Mouse (Mus musculus) midbrain, embryonic 14.5 days (tissue): ENCODE measurements at regions not wholly inside any gene's neighbourhood (a gene's known extent, or its start where the extent isn't known, plus 50 kb on each side); places are given as distances from the start of the nearest gene placed in this dataset.
A peak's percentile ranks its signal among the peaks of the same experiment; 100 is the strongest.

ENCODE experiments used
- ATAC-seq: fragments of 200-750 bp; cut with Nextera tagmentation; 2 replicates; pipeline ENCODE4 v1.8.0; 2017; ENCODE audit warnings: moderate number of reproducible peaks, moderate library complexity; ENCODE audit not compliant: low FRiP score, low TSS enrichment
- DNase-seq: peaks from one replicate; pipeline ENCODE4 v3.0.0-alpha.2; 2015
- H3K27ac ChIP-seq: fragments of 300-500 bp; sonication (generic); replicated peaks from 2 replicates; pipeline ENCODE4 v1.5.1; 2014; ENCODE audit warnings: mild to moderate bottlenecking, low read depth, low read length, moderate library complexity
- H3K27me3 ChIP-seq: fragments of 300-500 bp; sonication (generic); 2 replicates; pipeline ENCODE4 v1.6.1; 2014; ENCODE audit warnings: low read length, control low read depth, mixed read lengths; ENCODE audit not compliant: control insufficient read depth, insufficient read depth
- H3K36me3 ChIP-seq: fragments of 300-500 bp; sonication (generic); 2 replicates; pipeline ENCODE4 v1.6.1; 2014; ENCODE audit warnings: low read length, control low read depth; ENCODE audit not compliant: control insufficient read depth, insufficient read depth
- H3K4me1 ChIP-seq: fragments of 300-500 bp; sonication (generic); 2 replicates; pipeline ENCODE4 v1.6.1; 2014; ENCODE audit warnings: mild to moderate bottlenecking, antibody characterized with exemption, low read length, control low read depth; ENCODE audit not compliant: control insufficient read depth, insufficient read depth
- H3K4me2 ChIP-seq: fragments of 300-500 bp; sonication (generic); 2 replicates; pipeline ENCODE4 v1.6.1; 2014; ENCODE audit warnings: mild to moderate bottlenecking, low read length, moderate library complexity
- H3K4me3 ChIP-seq: fragments of 300-500 bp; sonication (generic); replicated peaks from 2 replicates; pipeline ENCODE4 v1.5.1; 2014; ENCODE audit warnings: low read depth, low read length
- H3K9ac ChIP-seq: fragments of 300-500 bp; sonication (generic); replicated peaks from 2 replicates; pipeline ENCODE4 v1.6.1; 2014; ENCODE audit warnings: mild to moderate bottlenecking, low read length, moderate library complexity
- H3K9me3 ChIP-seq: fragments of 300-500 bp; sonication (generic); 2 replicates; pipeline ENCODE4 v1.6.1; 2016; ENCODE audit warnings: low read length, control low read depth, mixed read lengths; ENCODE audit not compliant: control insufficient read depth
- WGBS: fragments of 180-500 bp; shearing (Covaris S2); extraction: QIAGEN DNeasy Blood & Tissue Kit; methylation state at CpG from one replicate; pipeline ENCODE4 v1.1.7; 2014; 5-methylcytosine and 5-hydroxymethylcytosine counted together

- DNase-seq (no peak), ATAC-seq (no peak)
- H3K27ac ChIP-seq, result no peak overlapping the region
- no peak overlapping the region for H3K9ac ChIP-seq
- no peak overlapping the region for H3K4me3 ChIP-seq
- H3K9me3 ChIP-seq, result no peaks in the 10 kb centered on the region
- H3K4me1 ChIP-seq, result no peaks in the 10 kb centered on the region
- no peak overlapping the region for H3K4me2 ChIP-seq
- H3K36me3 ChIP-seq, result no peaks in the 10 kb centered on the region
- H3K27me3 ChIP-seq, result no peaks in the 10 kb centered on the region
Measured at GRCm38 (mm10) chr3:115655020-115655419, 59.9 kb downstream of the S1pr1 start.

- ATAC-seq (no peak), DNase-seq (no peak)
- Histone ChIP-seq H3K9ac (no peak overlapping the region), H3K9me3 (no peaks in the 10 kb centered on the region), H3K4me1 (no peaks in the 10 kb centered on the region), H3K36me3 (no peaks in the 10 kb centered on the region), H3K27ac (no peak overlapping the region), H3K4me3 (no peak overlapping the region), H3K4me2 (no peak overlapping the region), H3K27me3 (no peaks in the 10 kb centered on the region)
- 86% methylated on average over 5 of the region's 5 CpGs for WGBS
Measured at GRCm38 (mm10) chr3:115652236-115652635, 62.6 kb downstream of the S1pr1 start.

GRCm38 (mm10) chr3:115649338-115650117 is 65.3 kb downstream of the S1pr1 start:
- ATAC-seq (no peak), DNase-seq (no peak)
- H3K4me1 ChIP-seq, result no peaks in the 10 kb centered on the region
- H3K9me3 ChIP-seq, result no peaks in the 10 kb centered on the region
- no peaks in the 10 kb centered on the region for H3K36me3 ChIP-seq
- 84% methylated on average over 3 of the region's 3 CpGs for WGBS
- H3K27me3 ChIP-seq, result no peaks in the 10 kb centered on the region
- H3K27ac ChIP-seq, result no peak overlapping the region
- no peak overlapping the region for H3K4me3 ChIP-seq
- no peak overlapping the region for H3K4me2 ChIP-seq
- H3K9ac ChIP-seq, result no peak overlapping the region

DNA sequence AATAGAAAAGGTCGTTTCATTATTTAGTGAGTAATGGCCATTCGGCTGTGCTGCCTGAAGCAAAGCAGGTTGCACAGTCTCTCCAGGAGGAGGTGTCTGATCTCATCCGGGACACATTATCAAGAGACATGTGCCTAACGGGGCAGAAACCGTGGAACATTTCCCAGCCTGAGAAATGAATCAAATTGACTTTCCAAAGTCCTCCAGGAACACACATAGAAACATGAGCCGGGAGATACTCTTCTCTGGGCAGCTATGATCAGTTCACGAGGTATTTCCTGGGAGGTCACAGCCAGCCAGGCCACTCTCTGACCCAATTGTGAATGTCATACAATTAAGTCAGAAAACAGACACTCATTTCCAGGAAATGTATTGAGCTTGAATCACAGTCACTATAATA is 67.9 kb downstream of the S1pr1 start:
- H3K9ac ChIP-seq, result no peak overlapping the region
- 80% methylated on average over 7 of the region's 7 CpGs for WGBS
- no peak overlapping the region for H3K27ac ChIP-seq
- H3K4me2 ChIP-seq, result no peak overlapping the region
- no peaks in the 10 kb centered on the region for H3K36me3 ChIP-seq
- no peaks in the 10 kb centered on the region for H3K27me3 ChIP-seq
- no peak for ATAC-seq
- H3K9me3 ChIP-seq, result no peaks in the 10 kb centered on the region
- H3K4me3 ChIP-seq, result no peak overlapping the region
- H3K4me1 ChIP-seq, result peaks cover 2% of the 10 kb centered on the region; the same call in 1 of the 2 replicates
- DNase-seq, result no peak

- WGBS, result 84% methylated on average over 5 of the region's 5 CpGs
- H3K4me2 ChIP-seq, result no peak overlapping the region
- peaks cover 4% of the 10 kb centered on the region; the same call in 1 of the 2 replicates for H3K4me1 ChIP-seq
- no peaks in the 10 kb centered on the region for H3K27me3 ChIP-seq
- H3K9me3 ChIP-seq, result no peaks in the 10 kb centered on the region
- H3K9ac ChIP-seq, result no peak overlapping the region
- DNase-seq, result no peak
- no peak for ATAC-seq
- no peak overlapping the region for H3K27ac ChIP-seq
- no peak overlapping the region for H3K4me3 ChIP-seq
- no peaks in the 10 kb centered on the region for H3K36me3 ChIP-seq
Measured at GRCm38 (mm10) chr3:115644307-115644706, 70.6 kb downstream of the S1pr1 start.

DNA sequence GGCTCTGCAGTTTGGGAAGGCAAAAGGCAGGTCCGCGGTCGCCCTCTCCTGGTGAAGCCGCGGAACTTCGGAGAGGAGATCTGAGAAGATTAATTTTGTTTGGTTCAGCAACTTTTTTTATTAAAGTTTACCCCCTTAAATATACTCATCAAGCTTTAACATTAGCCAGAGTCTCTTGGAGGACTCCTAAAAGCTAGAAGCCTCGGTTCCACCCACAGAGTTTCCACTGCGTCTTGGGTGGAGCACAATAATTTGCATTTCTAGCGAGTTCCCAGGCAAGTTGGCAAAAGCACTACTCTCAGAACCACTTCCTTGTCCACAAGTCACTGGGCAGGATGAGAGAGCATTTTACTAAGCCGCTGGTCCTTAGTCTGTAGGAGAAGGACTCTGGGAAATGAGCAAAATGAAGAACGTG is 72.0 kb downstream of the S1pr1 start:
- peak overlapping the region; percentile 44 for H3K4me3 ChIP-seq
- peak overlapping the region; percentile 69 for H3K4me2 ChIP-seq
- no peak overlapping the region for H3K27ac ChIP-seq
- peak; percentile 91 for DNase-seq
- peaks cover 4% of the 10 kb centered on the region; the same call in 1 of the 2 replicates for H3K4me1 ChIP-seq
- H3K36me3 ChIP-seq, result no peaks in the 10 kb centered on the region
- ATAC-seq, result no peak
- H3K9ac ChIP-seq, result peak overlapping the region; percentile 56
- no peaks in the 10 kb centered on the region for H3K9me3 ChIP-seq
- no peaks in the 10 kb centered on the region for H3K27me3 ChIP-seq
- 6% methylated on average over 11 of the region's 11 CpGs for WGBS

DNA sequence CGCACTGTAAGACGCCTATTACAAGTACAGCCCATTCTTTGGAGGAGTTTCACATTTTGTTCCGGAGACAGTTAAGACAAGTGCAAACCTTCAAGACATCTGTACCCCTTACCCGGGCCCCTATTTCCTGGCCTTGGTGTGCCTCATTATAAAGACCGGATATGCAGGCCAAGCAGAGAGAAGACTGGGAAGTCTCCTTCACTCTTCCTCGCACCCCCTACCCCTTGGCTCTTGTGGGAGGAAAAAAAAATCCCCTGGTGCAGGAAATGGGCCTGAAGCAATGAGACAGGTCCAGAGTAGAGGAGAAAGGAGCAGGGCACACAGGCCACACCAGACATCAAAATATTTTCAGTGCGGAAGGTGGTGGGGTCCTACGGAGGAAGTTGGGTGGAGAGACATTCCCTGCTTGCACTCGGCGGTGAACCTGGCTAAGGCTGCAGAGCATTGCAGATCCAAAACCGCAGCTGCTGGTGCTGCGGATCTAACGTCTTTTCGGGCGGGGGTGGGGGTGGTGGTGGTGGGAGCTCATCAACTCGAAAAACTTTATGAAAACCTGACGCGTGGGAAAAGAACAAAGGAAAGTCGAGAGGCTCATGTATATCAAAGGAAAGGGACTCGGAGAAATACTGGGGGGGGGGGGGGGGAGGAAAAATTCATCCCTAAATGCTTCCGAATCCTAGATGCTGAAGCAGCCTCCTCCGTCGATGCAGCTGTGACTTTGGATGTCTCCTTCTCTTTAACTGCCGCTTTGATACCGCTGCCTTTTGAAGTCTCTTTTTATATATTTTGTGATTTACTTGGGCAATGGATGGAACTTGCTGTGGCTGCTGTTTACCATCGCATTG is 72.6 kb downstream of the S1pr1 start:
- ATAC-seq, result peak; percentile 72

GRCm38 (mm10) chr3:115641411-115641810 is 73.5 kb downstream of the S1pr1 start:
- Histone ChIP-seq H3K27ac (no peak overlapping the region), H3K4me2 (no peak overlapping the region), H3K9ac (no peak overlapping the region), H3K27me3 (no peaks in the 10 kb centered on the region), H3K4me1 (peaks cover 4% of the 10 kb centered on the region; the same call in 1 of the 2 replicates), H3K36me3 (no peaks in the 10 kb centered on the region), H3K4me3 (no peak overlapping the region), H3K9me3 (no peaks in the 10 kb centered on the region)
- WGBS, result 58% methylated on average over 6 of the region's 6 CpGs
- no peak for ATAC-seq
- DNase-seq, result no peak

More for the DNA sequence above, 72.6 kb downstream of the S1pr1 start:
- Histone ChIP-seq H3K27me3 (no peaks in the 10 kb centered on the region), H3K4me2 (peak overlapping the region; percentile 69), H3K9me3 (no peaks in the 10 kb centered on the region), H3K36me3 (no peaks in the 10 kb centered on the region), H3K4me1 (peaks cover 4% of the 10 kb centered on the region; the same call in 1 of the 2 replicates), H3K9ac (peak overlapping the region; percentile 56), H3K27ac (peak overlapping the region; percentile 49), H3K4me3 (peak overlapping the region; percentile 44)
- DNase-seq, result no peak
- 8% methylated on average over 26 of the region's 26 CpGs for WGBS
